Mouse (Mus musculus) layer of hippocampus, adult 18-20 months (tissue): Measurements from ENCODE around the gene Gprasp1. TPM values are rescaled to one million over a fixed set of nuclear protein-coding genes. Genes with fewer than 3 reads are reported as not detected.
"Not testable (repeated sequence)": the region's sequence is repeated elsewhere in the genome, so short reads cannot be mapped to it uniquely, and the experiment has no call there.

Experiments used
- DNase-seq, 2 experiments: peaks; one replicate each; pipeline ENCODE4 v3.0.0; 2022; ENCODE audit warnings: low spot score in 2 of 2
- microRNA-seq, 2 experiments: library from miRNA; unstranded; fragments of <30 nt; microRNA quantifications; one replicate each; pipeline ENCODE4 v1.2.0; 2021
- total RNA-seq, 2 experiments: library from RNA; stranded (reverse); gene quantifications; 2 replicates each; pipeline ENCODE4 v1.2.3; 2021

Gprasp1 gene
- total RNA-seq, 2 experiments from 2014 or later: 321 to 325 TPM

DNA sequence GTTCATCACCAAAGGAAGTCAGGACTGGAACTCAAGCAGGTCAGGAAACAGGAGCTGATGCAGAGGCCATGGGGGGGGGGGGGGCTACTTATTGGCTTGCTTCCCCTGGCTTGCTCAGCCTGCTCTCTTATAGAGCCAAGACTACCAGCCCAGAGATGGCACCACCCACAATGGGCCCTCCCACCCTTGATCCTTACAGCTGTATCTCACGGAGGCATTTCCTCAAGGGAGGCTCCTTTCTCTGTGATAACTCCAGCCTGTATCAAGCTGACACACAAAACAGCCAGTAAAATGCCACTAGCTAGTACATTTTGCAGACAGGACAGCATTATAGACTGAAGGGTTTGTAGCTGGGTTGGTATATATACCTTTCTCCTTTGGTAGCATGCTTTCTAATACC, 93.4 kb downstream of the Gprasp1 start:
- not testable (repeated sequence) for DNase-seq

DNA sequence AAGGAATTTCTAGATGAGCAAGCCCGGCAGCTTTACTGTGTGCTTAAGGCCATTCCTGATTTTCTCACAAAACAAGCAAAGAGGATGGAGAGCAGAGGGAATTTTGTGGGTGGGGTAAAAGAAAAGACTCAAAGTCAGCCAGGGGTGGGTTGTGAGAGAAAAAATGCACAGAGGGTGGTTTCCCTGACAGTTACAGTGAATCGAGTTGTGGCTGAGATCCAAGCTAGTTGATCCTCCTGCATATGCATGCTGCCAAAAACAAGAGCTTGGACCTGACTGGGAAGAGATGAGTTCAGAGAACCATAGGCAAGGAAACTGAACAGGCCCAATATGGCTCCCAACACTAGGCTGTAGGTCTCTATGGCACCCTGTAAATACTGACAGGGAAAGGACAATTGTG, 95.4 kb downstream of the Gprasp1 start:
- DNase-seq: no peak

DNA sequence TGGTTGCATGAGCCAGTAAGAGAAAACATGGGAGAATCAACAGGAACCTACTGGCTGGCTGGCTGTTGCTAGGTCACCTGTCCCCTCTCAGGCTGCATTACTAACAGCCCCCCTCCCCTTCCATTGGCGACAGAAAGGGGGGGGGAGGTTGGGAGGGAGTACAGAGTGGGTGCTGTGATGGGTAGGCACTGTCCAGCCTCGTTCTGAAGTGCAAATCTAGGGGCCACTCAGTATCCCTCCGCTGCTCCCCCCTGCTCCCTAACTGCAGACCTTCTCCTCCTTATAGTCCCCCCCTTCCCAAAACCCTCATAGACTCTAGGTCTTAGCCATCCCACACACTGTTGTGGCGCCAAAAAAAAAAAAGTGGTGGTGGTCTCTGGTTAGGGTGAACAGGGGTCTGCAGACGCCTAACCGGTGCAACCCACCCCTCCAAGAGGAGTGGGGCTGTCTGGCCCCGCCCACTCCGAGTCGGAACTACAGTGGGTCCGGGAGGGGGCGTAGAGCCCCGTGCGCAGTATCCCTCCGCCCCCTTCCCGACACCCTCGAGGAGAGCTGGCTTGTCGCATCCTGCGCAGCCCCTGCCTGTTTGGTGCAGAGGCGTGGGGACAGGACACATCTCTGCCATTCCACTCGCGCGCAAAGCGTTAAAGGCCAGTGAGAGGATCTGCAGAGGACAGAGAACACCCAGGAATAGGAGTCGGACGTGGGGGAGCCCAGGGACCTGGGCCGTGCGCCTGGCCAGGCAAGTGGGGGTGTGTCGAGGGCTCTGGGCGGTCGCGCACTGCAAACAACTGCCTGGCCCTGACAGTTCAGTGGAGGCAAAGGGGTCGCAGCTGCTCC, 96.2 kb downstream of the Gprasp1 start, which contains the start of gene Gprasp2:
Gprasp2 (plus strand) TSS at position 514 of the 840 bp plus-strand sequence.
- DNase-seq: peak; percentile 51 to 67

DNA sequence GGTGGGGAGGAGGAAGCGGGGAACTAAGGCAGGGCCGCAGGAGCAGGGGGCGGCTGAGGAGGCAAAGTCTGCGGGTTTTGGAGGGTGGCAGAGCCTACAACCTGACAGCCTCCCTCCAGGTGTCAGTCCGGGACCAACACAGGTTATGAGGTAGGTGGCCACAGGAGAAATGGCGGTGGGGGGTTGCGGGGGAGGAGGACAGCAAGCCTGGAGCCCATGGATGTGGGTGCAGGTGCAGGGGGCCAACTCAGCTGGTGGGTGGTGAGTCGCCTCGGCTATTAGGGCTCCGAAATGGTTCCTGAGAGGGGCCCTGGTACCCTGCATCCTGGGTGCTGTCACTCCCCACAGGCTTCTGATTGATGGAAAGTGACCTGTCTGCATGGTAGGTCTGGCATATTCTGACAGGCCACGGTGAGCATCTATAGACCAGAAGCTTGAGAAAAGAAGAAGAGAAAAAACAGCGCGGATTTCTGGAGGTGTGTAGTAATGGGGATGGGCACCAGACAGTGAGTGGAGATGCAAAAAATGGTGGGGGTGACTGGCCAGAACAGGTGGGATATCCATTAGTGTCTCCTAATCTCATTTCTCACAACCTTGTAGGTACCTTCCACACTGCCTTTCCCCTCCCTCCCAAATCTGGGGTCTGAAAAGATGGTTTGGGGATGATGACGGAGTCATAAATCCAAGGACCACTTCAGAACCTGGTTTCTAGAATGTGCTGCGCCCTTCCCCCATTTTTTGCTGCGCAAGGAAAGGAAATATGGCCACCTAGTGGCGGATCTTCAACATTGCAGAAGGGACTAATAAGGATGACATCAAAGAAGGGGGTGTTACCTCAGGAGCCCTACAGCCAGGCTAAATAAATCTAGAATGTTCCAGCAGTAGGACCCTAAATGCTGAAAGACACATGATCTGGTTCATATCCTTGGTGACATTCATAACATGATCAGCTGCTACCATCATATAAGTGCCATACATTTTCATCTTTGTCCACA, 97.2 kb downstream of the Gprasp1 start:
- peak; percentile 38 to 43 for DNase-seq

Small RNA genes lying within 50 kb of the gene (microRNA-seq; reads per million reads assigned to microRNA genes)
- gene Mir1970 (0 reads per million in 2 experiments), gene Mir7646 (0 to 0.74 reads per million in 2 experiments)

Other genes starting within 250 kb of the Gprasp1 start
- gene AV320801, start 248.1 kb upstream of the Gprasp1 start, total RNA-seq: not detected
- gene Nxf7, start 144.0 kb upstream of the Gprasp1 start, total RNA-seq: not detected
- gene Prame, start 115.0 kb upstream of the Gprasp1 start, total RNA-seq: not detected
- not detected for gene Tcp11x2, start 48.9 kb upstream of the Gprasp1 start, total RNA-seq
- gene Tmsb15a, start 17.5 kb upstream of the Gprasp1 start, total RNA-seq: not detected
- gene Armcx5, start within 50 bp of the Gprasp1 start, total RNA-seq: 10 to 100 TPM; 24.1 to 25.4 TPM
- 10 to 100 TPM; 67.0 to 73.8 TPM for gene Bhlhb9, start 54.9 kb downstream of the Gprasp1 start, total RNA-seq
- 100 to 1,000 TPM; 194 to 223 TPM for gene Gprasp2, start 96.3 kb downstream of the Gprasp1 start, total RNA-seq